Mouse (Mus musculus) lung, embryonic 15.5 days (tissue): ENCODE measurements around the gene Elf4. TPM values are rescaled to one million over a fixed set of nuclear protein-coding genes. Genes with fewer than 3 reads are reported as not detected.

Experiments
- polyA plus RNA-seq: library from polyadenylated mRNA; unstranded; fragments of >200 nt; fragmentation: Nextera tagmentation; extraction: Ambion mirVana; gene quantifications from 2 replicates; pipeline ENCODE4 v1.2.1, GENCODE M21; 2015

Gene Elf4
- polyA plus RNA-seq, 1 experiment from 2014 or later, result 6.3 TPM

Other genes with a start within 250 kb of the Elf4 start
- gene Utp14a, start 206.3 kb downstream of the Elf4 start, polyA plus RNA-seq, result 16.7 and 16.8 TPM in 2 replicates
- gene Bcorl1, start 121.8 kb downstream of the Elf4 start, polyA plus RNA-seq, result 4.8 and 5.2 TPM in 2 replicates
- gene Aifm1, start 50.4 kb upstream of the Elf4 start, polyA plus RNA-seq, result 64.5 and 66.2 TPM in 2 replicates
- gene Rab33a, start 56.2 kb upstream of the Elf4 start, polyA plus RNA-seq, result 1.2 and 2.2 TPM in 2 replicates
- 9.9 and 10.3 TPM in 2 replicates for gene Zfp280c, start 131.4 kb upstream of the Elf4 start, polyA plus RNA-seq
- 14.7 and 15.4 TPM in 2 replicates for gene Slc25a14, start 160.3 kb upstream of the Elf4 start, polyA plus RNA-seq
- gene Gpr119, start 211.3 kb upstream of the Elf4 start, polyA plus RNA-seq, result not detected in 2 replicates
- gene Rbmx2, start 231.9 kb upstream of the Elf4 start, polyA plus RNA-seq, result 20.7 and 22.4 TPM in 2 replicates